Mouse (Mus musculus) left cerebral cortex, postnatal 10 days (tissue): ENCODE data around the gene Hoxa4. TPM values are rescaled to one million over a fixed set of nuclear protein-coding genes. Genes with fewer than 3 reads are reported as not detected.

Experiments used
- DNase-seq, 2 experiments: peaks; one replicate each; pipeline ENCODE4 v3.0.0; 2021 to 2022; ENCODE audit warnings: low spot score in 2 of 2, mixed read lengths in 1 of 2; ENCODE audit errors: extremely low spot score in 1 of 2
- intact Hi-C: fragments of 180-260 bp; cut with DNase I; formaldehyde crosslinking; loops from one replicate; pipeline ENCODE4 v1.15.1; 2025
- total RNA-seq, 2 experiments: library from RNA; stranded (reverse); gene quantifications; 2 replicates each; pipeline ENCODE4 v1.2.3; 2021

The Hoxa4 gene
- total RNA-seq, 2 experiments from 2014 or later = not detected

DNA sequence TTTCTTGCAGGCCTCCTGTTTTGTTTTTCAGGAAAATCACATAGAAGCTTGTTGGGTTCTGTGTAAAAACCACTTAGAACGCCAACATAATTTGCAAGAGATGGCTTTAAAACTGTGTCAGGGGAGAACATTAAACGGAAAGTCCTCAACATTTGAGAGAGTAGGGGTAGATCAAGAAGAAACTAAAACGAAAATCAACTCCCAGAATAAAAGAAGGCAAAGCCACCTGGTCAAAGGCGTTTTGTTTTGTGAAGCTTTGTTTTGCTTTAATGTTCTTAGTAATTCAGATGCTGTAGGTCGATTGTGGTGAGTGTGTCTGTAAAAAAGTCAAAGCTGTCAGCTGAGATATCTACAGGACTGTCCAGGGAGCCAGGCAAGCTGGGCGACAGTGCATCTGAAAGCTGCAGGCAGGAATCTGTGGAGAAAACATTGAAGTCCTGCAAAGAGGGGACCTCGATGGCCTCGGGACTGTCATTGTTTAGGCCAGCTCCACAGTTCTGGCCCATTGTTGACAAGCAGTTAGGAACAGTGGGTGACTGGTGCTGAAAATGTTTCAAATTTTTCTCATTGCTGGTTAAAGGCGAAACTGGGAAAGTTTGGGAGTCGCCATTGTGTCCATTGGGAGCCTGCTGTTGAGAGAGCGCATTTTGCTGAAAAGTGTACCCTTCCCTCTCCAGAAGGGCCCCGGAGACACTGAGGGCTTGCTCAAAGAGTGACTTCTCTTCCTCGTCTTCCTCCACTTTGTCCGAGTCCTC is 28.8 kb downstream of the Hoxa4 start:
- intact Hi-C loops = no loop called here
- DNase-seq = no peak

DNA sequence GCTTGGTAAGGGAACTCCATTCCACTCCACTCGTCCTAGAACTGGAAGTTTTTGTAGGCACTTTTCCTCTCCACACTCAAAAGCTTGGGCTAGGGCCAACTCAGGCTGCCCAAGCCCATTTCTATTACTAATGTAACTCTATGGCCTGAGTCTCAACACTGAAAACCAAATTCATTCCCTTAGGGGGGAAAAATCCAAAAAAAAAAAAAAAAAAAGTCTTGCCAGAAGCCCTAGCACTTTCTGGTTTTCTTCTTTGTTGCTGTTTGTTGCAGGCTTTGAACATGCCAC is 29.5 kb downstream of the Hoxa4 start:
- DNase-seq = no peak
- intact Hi-C loops = no loop called here

DNA sequence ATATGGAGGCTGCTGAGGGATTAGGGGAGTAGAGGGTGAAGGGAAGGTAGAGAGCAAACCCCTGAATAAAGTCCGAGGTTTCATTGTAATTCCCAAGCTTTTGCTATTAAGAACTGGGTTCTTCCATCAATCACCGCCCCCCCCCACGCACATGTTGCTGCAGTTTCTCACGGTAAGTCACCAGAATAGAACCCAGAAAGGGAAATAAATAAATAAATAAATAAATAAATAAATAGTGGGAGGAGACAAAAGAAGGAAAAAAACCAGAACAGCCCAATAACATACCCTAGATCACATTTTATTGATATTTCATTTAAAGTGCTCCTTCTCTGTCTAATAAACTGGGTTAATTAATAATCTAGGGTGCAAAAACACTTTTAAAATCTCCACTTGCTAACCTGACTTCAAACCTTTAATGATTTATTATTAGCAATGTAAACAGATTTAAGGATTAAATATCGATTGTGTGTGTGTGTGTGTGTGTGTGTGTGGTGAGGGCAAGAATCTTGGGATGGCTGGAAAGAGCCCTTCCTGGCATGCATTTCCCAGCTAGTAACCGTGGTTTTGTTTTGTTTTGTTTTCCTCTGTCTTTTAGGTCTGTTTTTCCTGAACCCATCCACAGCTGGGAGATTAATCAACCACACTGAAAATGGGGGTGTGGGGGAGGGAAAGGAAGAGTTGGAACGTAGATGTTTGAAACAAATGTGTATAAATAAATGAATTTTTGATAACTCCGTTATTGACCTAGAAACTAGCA is 30.0 kb downstream of the Hoxa4 start:
- intact Hi-C loops = no loop called here

DNA sequence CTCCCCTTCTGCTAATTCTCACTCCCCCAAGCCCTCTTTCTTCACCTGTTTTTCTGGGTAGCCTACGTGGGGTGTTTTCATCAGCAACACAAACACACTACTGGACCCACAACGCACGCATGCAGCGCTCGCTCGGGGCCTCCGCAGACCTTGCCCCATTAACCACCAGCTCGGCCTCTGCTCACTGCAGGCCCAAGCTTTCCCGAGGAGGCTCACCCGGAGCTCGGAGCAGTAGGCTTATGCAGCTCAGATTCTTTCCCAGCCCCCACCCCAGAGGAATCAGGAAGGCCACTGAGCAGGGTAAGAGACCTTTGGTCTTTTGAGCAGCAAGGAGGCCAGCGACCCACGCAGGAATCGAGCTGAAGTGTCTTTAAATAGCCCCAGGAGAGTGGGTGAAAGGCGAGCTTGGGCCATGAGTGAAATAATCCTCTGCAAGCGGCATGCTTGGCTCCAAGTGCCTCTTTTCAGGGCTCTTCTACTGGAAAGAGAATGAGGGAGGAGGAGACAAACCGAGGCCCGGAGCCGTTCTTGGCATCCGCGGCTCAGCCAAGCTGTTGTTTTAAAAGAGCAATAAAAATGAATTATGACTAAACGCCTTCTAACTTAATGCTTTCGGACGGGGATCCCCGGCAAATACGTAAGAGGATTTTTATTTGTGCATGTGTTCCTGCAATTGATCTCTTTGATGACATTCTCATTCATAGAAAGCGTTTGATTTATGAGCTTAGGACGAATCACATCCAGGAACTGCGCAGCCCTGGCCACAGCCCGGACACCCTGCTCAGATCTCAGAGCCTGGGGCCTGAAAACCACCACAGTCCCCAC is 30.8 kb downstream of the Hoxa4 start:
- intact Hi-C loops = no loop called here
- DNase-seq = no peak

More for the DNA sequence above, 30.0 kb downstream of the Hoxa4 start:
- DNase-seq = no peak

DNA sequence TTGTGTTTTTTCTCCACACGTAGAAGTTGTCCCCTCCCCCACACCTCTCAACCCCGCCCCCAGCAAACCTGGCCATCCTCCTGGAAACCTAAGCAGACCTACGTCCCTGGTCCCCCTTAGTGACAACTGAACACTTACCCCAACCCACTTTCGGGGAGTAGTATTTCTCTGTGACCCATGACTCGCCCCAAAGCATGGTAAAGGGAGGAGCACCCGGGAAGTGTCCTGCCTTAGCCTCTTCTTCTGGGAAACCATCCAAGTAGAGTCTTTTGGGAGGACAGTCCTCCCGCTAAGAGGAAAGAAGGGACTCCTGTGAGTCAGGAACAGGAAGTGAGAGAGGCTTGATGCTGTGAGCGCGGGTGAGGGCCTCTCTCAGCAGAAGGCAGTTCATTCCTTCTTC is 31.6 kb downstream of the Hoxa4 start:
- DNase-seq = no peak
- intact Hi-C loops = loop anchor here (5.0 kb wide), 1 partner anchor 152 kb away; the partner anchor contains the start of gene Evx1

DNA sequence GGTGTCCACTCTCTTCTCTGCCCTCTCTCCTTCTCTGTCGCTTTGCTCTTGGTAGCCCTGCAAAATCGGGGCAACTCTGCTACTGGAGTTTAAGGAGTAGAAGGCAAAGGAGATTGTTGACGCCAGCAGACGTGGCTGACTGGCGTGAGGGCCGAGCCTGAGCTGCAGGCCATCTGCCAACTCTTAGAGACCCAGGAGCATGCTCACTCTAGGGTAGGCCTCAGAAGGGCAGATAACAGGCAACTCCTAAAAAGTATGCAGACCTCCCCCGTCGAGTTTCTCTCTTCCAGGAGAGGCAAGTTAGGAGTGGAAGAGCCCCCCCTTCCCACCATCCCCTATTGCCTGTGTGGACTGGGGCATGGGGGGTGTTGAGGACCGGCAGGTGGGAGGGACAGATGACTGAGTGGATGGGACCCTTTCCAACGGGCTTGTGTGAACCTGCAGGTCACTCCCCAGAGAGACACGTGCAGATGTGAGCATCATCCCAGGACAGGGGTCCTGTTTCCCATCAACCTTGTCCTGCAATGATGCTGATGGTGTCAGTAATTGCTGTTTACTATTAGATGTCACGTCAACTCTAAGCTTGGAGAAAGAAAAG is 32.3 kb downstream of the Hoxa4 start:
- intact Hi-C loops = loop anchor here (5.0 kb wide), 1 partner anchor 153 kb away; the partner anchor contains the start of gene Evx1

DNA sequence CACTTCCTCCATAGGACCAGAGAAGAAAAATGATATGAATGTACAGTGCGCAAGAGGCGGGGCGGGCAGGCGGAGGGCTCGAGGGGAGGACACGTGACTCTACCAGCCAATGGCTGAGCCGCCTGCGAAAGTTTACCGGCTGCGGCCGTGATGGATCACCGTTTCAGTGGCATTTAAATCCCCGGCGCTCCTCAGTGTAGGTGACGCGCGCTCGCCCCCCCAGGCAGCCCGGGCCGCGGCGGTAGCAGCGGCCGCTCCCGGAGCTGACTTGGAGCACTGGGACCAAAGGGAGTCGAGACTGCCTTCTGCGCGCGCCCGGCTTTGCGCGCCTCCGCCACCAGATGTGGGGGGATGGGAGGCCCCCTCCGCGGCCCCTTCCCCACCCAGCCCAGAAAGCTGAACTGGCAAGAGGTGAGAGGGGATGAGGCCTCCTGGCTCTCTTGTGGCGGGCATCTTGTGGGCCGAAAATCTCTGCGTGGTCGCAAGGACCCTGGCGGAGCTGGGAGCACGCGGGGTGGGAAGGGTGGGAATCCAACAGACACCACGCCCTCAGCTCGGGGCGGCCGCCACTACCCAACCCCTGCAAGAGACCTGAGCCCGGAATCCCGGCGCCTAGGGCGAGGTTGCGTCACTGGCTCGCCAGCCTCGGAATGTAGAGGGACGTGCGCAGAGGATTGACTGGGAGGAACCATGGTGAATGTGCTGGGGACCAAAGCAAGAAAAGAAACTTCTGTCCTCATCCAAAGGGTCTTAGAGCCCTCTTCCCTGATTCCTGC is 33.1 kb downstream of the Hoxa4 start, which contains the start of gene Hoxa1:
Gene Hoxa1, minus strand, starts transcription at position 42 of the 776 bp plus-strand sequence.
- intact Hi-C loops = loop anchor here (5.0 kb wide), 1 partner anchor 154 kb away; the partner anchor contains the start of gene Evx1
- peak in 1 of 2 experiments; percentile 34 for DNase-seq

More for the DNA sequence above, 32.3 kb downstream of the Hoxa4 start:
- DNase-seq = no peak

DNA sequence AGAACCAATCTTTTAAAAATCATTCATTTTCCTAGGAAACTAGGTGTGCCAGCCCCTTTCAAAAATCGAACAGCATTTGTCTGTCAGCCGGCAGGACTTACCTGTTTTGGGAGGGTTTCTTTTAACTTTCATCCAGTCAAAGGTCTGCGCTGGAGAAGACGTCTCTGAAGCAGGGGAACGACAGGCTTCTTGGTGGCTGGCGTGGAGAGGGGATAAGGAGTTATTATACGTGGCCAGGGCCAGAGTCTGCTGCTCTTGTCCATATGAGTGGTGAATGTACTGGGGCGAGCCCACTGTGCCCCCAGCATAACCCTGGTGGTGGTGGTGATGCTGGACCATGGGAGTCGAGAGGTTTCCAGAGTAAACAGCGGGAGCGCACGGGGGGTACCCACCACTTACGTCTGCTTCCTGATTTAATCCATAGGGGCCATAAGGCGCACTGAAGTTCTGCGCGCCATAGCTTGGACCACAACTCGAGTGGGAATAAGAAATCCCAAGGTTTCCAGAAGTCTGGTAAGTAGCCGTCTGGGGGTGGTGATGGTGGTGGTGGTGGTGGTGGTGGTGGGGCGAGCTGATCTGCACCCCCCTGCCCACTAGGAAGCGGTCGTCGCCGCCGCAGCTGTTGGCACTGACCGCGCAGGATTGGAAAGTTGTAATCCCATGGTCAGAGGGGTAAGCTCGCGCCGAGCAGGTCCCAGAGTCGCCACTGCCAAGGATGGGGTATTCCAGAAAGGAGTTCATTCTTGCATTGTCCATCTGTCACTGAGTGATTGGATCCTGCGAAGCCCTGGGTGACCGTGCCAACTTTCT is 33.9 kb downstream of the Hoxa4 start:
- intact Hi-C loops = loop anchor here (5.0 kb wide), 1 partner anchor 155 kb away; the partner anchor contains the start of gene Evx1
- DNase-seq = no peak

DNA sequence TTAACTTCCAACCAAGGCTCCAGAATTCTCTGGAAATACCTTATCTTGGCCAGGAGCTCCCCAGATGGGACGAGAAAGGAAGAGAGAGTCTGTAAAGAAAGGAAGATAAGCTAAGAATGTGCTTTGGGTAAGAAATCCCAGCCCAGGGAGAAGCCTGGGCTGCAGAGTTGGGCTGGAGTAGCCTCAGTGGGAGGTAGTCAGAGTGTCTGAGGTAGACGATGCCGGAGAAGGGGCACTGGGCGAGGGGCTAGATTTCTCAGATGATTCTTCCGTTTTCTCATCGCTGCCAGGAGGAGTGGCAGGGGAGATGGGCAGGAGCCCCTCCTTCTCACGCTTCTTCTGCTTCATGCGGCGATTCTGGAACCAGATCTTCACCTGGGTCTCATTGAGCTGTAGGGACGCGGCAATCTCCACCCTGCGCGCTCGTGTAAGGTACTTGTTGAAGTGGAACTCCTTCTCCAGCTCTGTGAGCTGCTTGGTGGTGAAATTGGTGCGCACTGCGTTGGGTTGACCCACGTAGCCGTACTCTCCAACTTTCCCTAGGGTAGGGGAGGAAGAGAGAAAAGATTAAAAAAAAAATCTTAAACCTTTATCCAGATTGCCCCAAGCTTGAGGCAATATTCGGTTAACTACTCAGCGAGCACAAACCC is 34.9 kb downstream of the Hoxa4 start:
- intact Hi-C loops = loop anchor here (5.0 kb wide), 1 partner anchor 156 kb away; the partner anchor contains the start of gene Evx1
- DNase-seq = no peak

DNA sequence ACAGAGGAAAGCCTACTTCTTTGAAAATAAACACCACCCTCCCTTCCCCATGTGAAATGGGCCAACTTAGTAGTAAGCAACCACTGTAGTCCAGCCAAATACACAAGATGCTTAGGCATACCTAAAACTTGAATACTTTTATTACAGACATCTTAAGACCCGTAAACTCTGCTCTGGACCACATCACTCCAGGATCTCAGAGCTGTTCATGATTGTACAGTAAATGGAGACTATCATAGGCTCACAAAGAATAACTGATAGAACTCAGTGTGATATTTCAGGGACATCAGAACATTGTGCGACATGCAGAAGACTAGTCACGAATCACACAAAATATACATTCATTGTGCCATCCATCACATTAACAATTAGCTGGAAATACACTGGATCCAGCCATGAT is 36.1 kb downstream of the Hoxa4 start:
- DNase-seq = no peak
- intact Hi-C loops = loop anchor here (5.0 kb wide), 1 partner anchor 157 kb away; the partner anchor contains the start of gene Evx1

DNA sequence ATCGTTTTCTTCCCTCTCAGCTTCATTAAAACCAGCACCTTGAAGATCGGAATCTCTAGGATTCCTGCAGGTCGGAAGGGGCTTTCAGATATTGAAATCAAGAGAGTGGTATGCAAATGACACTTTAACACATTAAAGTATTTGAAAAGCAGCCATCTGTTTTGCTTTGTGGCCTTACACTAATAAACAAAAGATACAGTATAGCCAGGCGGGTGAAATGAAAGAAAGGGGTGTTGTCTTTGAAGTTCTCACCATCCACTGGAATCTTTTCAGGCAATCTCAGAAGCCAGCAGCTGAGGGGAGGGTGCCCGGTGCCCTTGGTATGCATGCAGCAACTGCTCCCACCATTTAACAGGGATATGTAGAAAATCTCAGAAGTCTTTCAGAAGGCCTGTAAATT is 37.5 kb downstream of the Hoxa4 start:
- intact Hi-C loops = loop anchor here (5.0 kb wide), 1 partner anchor 147 kb away; no protein-coding TSS in a partner anchor
- no peak for DNase-seq

DNA sequence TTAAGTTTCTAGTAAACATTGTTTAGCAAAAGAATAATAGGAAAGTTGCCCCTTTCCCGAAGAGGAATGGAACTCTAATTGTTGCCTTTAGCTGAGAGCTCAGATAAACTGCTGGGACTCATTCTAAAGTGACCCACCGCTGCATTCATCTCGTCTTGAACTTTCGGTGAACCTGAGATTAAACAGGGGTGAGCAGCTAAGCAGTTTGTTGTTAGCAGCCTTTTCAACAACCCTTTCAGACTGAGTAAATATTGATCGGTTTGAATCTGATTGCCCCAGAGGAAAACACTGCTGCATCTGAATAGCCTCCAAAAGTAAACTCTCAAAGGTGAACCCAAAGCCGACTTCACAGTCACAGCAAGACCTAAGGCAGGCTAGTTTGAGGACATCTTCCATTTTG is 38.3 kb downstream of the Hoxa4 start:
- DNase-seq = no peak
- intact Hi-C loops = loop anchor here (5.0 kb wide), 1 partner anchor 146 kb away; no protein-coding TSS in a partner anchor

DNA sequence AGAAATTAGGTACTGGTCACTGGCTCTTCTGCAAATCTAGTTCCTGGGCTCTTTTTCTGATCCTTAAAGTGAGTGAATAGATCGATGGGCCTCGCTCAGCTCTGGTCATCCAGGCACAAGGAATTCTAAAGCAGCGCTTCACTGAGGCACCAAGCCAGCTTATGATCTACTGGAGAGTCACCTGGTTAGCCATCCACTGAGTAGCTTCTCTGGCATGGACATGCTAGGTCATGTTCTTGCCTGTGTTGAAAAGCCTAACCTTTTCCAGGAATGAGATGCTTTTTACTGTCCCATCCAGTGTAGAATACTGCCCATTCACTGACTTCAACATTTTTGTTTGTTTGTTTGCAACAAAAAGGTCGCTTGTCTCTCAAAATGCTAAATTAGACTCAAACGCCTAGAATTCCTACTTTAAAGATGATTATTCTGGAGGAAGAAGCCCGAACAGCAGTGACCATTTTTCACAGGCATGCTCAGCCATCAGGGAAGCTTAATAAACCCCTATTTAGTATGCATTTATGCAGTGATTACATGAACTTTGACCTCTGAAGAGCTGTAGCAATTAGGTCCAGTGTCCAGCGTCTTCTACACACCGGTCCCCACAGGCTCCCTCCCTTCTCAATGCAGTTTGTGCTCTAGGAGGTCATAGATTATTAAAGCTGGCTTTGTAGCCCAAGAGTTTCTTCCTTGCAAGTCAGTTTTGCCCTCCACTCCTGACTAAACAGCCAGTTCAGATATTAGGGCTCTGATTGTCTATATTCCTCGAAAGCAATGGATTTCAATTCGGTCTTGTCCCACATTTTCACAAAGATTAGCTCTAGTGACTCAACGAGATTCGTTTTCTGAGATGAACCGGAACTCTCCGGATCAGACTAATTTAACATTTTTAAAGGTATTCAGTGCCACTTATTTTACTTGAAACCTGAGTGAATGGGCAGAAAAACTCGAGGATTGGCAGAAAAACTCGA is 39.0 kb downstream of the Hoxa4 start:
- intact Hi-C loops = loop anchor here (5.0 kb wide), 1 partner anchor 145 kb away; no protein-coding TSS in a partner anchor
- DNase-seq = no peak

DNA sequence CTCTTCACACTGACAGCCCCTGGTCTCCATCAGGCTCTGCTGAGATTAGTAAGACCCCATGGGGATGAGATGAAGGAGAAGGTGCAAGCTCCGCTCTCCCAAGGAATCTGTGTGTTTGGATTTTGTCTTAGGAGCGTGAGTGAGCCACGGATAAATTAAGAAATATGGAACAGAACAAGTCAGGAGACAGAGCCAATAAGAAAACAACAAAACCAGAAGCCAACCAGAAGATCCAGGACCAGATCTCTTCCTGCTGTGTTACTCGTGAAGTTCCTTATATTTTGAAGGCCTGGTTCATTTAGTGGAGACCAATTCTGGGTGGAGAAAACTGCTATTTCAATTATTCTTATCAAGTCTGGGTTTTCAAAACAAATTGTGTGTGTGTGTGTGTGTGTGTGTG is 40.0 kb downstream of the Hoxa4 start:
- intact Hi-C loops = loop anchor here (5.0 kb wide), 1 partner anchor 144 kb away; no protein-coding TSS in a partner anchor

DNA sequence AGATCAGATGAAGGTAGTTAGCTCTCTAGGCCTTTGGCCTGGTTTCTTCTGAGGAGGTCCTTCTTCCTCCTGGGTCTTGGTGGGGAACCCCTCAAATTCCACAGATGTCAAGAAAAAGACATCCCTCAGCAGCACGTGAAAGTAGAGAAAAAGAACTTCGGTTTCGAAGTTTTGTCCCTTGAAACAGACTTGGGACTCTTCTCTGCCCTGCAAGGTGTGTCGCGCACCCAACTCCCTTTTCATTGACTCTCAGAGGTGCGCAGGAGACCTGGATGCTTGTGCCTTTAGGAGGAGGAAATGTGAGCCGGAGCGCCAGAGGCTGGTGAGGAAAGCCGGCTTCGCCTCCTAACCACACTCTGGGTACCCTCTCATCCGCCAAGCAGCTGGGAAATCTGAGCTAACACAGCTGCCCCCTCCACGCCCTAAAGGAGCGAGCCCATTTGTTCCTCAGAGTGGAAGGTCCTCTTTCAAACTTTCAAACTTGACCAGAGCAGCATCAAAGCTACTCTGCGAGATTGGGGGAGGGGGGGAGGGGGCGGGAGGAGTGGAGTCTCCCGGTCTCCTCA is 41.1 kb downstream of the Hoxa4 start:
- DNase-seq = no peak
- intact Hi-C loops = loop anchor here (5.0 kb wide), 1 partner anchor 143 kb away; no protein-coding TSS in a partner anchor

More for the DNA sequence above, 40.0 kb downstream of the Hoxa4 start:
- DNase-seq = no peak
